Mouse (Mus musculus) urinary bladder, adult 2 months (tissue): ENCODE results near the gene Gm17657. TPM values are rescaled to one million over a fixed set of nuclear protein-coding genes. Genes with fewer than 3 reads are reported as not detected.

ENCODE experiments used
- DNase-seq: peaks from one replicate; pipeline ENCODE4 v3.0.0; 2022; ENCODE audit warnings: low spot score
- polyA plus RNA-seq: library from polyadenylated mRNA; depleted of rRNA; stranded (reverse); fragments of >200 nt; gene quantifications from 2 replicates; pipeline ENCODE4 v1.2.3, GENCODE M21; 2012; rRNA removed

Gm17657 gene
- polyA plus RNA-seq, 1 experiment, result not detected

DNA sequence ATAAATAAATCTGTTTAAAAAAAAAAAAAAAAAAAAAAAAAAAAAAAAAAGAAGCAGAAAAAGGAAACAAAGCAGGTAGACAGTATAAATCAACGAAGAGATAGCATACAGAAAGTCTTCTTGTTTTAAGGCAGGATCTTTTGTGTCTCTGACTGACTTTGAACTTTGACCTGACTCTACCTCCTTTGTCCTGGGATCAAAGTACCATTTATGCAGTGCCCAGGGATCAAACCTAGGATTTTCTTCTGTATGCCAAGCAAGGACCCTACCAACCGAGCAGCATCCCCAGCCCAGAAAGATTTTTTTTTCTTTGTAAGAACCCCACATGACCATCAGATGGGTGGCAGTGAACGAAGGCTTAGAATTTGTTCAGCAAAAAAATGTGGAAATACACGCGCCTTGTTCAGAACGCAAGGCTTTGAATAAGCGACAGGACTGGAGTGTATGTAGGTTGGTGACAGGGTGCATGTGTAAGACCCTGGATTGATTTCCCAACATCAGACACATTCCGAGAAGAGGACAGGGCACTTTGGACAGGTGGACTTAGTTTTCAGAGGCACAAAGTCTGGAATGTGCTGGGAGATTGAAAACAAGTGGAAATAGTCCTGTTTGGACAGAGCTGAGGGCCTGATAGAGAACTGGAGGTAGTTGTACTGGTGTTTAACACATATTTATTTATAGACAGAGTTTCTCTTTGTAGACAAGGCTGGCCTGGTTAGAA lies 61.0 kb downstream of the Gm17657 start:
- DNase-seq, result no peak

DNA sequence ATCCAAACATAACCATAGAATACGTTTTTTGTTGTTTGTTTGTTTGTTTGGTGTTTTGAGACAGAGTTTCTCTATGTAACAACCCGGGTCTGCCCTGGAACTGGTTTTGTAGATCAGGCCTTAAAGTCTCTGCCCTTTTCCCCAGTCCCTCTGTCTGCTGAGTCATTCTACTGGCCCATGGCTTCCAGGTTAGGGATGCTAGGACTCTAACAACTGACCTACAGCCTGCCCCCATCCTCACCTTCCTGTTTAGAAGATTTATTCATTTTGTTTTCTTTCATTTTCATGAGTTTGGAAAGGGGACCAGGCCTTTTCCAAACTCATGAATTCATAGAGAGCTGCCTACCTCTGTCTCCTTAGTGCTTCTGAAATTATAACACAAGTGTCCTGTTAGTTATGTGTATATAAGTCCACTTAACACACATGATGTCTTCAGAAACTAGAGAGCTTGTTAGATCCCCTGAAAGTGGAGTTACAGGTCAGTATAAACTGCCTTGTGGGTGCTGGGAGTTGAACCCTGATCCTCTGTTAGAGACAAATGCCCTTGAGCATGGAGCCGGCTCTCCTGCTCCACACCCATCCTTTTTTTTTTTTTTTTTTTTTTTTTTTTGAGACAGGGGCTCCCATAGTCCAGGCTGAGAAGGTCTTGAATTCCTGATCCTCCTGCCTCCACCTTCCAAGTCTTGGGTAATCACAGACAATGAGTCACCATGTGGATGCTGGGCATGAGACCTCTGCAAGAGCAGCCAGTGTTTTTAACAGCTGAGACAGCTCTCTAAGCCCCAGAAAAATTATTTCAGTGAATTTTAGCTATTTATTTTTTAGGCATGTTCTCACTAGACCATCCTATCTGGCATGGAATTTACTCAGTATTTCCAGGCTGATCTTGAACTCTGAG lies 63.9 kb downstream of the Gm17657 start:
- no peak for DNase-seq

GRCm38 (mm10) chr17:29484431-29484830 lies 65.0 kb downstream of the Gm17657 start:
- DNase-seq, result no peak

GRCm38 (mm10) chr17:29483282-29483681 lies 66.2 kb downstream of the Gm17657 start:
- no peak for DNase-seq

- DNase-seq, result no peak
Measured at GRCm38 (mm10) chr17:29482632-29483031, 66.8 kb downstream of the Gm17657 start.

DNA sequence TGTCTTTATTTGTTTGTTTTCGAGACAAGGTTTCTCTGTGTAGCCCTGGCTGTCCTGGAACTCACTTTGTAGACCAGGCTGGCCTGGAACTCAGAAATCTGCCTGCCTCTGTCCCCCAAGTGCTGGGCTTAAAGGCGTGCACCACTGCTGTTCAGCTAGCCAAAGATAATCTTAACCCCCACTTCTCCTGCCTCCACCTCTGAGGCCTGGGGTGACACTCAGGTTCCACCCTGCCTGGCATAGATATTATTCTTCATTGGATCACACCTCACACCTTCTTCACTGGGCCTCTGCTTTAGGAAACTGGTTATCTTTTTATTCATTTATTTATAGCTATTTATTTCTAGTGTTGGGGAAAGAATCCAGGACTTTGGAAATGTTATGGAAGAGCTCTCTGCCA lies 69.2 kb downstream of the Gm17657 start:
- DNase-seq, result no peak

DNA sequence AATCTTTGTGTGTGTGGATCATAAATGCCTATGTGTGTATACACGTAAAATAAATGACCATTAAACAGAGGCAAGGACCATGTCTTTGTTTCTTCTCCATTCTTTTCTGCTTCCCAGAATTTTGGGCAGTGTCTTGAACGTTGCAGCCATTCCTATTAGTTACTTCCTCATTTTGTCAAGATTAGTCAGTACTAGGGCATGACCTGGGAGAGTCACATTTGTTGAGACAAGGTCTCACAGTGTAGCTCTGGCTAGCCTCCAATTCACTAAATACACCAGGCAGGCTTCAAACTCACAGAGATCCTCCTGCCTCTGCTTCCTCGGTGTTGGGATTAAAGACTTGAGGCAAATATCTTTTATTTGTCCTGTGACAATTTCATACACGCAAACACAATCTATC lies 71.2 kb downstream of the Gm17657 start:
- DNase-seq, result no peak

- DNase-seq, result no peak
Measured at GRCm38 (mm10) chr17:29477357-29477756, 72.1 kb downstream of the Gm17657 start.

DNA sequence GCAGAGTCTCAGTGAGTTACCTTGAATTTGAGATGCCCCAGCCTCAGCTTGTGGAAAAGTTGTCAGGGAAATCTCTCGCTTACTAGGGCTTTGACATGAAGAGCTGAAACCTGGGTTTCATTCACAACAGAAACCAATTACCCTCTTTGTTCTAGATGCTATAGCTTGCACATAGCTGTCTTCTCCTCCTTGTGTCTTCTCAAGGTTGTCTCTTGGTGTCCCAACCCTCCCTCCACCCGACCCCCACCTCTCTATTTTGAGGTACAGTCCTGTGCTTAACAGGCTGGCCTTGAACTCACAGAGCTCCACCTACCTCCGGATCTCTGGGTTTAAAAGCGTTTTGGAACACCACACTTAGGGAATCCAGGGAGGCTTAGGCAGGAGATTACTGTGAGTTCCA lies 73.0 kb downstream of the Gm17657 start:
- DNase-seq, result no peak

GRCm38 (mm10) chr17:29475142-29475541 lies 74.3 kb downstream of the Gm17657 start:
- DNase-seq, result no peak

DNA sequence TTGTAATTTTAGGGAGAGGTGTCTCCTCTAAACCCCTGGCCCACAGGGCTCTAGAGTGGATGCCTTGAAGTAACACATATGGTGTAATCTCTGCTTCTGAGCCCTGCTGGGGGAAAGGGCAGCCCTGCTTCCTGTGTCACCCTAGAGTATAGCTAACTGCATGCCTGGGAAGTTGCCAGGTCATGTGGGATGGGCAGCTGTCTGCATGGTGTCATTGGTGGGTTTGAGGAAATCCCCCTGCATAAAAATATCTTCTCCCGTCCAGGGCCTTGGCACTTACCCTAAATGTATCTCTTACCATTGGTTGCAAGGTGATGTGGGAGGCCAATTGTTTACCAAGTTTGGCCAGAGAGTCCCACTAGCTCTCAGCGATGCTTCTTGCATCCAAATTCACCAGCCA lies 75.4 kb downstream of the Gm17657 start:
- DNase-seq, result no peak

- no peak for DNase-seq
Measured at GRCm38 (mm10) chr17:29473466-29473865, 76.0 kb downstream of the Gm17657 start.

Other genes with a start within 250 kb of the Gm17657 start
- gene Pi16, start 232.0 kb downstream of the Gm17657 start, polyA plus RNA-seq, result 405 and 508 TPM in 2 replicates
- gene Mtch1, start 201.7 kb downstream of the Gm17657 start, polyA plus RNA-seq, result 263 and 279 TPM in 2 replicates
- gene Fgd2, start 188.7 kb downstream of the Gm17657 start, polyA plus RNA-seq, result 19.0 and 26.4 TPM in 2 replicates
- 21.2 and 24.4 TPM in 2 replicates for gene Pim1, start 58.9 kb downstream of the Gm17657 start, polyA plus RNA-seq
- gene Tbc1d22b, start 147 bp upstream of the Gm17657 start, polyA plus RNA-seq, result 13.5 and 14.1 TPM in 2 replicates
- gene Tmem217, start 2.7 kb upstream of the Gm17657 start, polyA plus RNA-seq, result 0.14 and 0.21 TPM in 2 replicates
- 31.7 and 35.6 TPM in 2 replicates for gene Rnf8, start 65.2 kb upstream of the Gm17657 start, polyA plus RNA-seq
- 1.7 and 1.8 TPM in 2 replicates for gene Gm28043, start 65.2 kb upstream of the Gm17657 start, polyA plus RNA-seq
- gene Cmtr1, start 111.0 kb upstream of the Gm17657 start, polyA plus RNA-seq, result 45.2 and 45.8 TPM in 2 replicates
- gene Ccdc167, start 167.4 kb upstream of the Gm17657 start, polyA plus RNA-seq, result 11.2 and 11.3 TPM in 2 replicates